Mouse (Mus musculus) ovary, postnatal 36 days (tissue): ENCODE measurements around the gene Hinfp.
"Not testable (repeated sequence)": the region's sequence is repeated elsewhere in the genome, so short reads cannot be mapped to it uniquely, and the experiment has no call there.

Experiments
- DNase-seq: peaks from one replicate; pipeline ENCODE4 v3.0.0; 2022; ENCODE audit warnings: low spot score, mixed read lengths

The Hinfp gene

DNA sequence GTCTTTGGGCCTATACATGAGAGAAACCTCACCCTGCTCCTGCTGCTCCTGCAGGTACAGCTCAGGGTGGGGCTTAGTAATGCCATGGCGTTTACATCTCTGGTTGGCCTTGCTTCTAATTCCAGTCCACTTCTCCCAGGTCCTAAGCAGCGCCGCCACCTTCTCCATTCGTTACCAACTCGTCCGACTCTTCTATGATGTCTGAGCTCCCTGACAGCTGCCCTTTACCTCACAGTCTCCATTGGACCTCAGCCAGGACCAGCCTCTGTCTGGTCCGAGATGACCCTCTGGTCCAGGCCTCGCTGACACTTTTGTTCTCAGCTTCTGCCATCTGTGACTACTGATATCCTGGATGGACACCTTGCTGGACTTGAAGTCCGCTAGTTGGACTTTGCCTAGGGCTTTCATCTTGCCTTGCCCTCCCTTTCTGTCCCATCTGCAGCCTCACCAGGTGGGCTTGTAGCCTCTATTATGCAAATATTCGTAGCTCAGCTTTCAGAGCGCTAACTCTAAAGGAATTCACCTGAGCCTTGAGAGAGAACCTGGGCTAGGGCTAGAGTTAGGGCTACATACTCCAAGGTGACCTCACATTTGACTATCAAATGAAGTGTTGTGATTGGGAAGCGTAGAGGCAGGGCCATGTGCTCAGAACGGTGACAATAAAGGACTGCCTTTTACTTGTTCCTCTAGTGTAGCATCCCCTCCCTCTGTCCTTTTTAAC lies 27.6 kb upstream of the Hinfp start:
- DNase-seq: no peak

DNA sequence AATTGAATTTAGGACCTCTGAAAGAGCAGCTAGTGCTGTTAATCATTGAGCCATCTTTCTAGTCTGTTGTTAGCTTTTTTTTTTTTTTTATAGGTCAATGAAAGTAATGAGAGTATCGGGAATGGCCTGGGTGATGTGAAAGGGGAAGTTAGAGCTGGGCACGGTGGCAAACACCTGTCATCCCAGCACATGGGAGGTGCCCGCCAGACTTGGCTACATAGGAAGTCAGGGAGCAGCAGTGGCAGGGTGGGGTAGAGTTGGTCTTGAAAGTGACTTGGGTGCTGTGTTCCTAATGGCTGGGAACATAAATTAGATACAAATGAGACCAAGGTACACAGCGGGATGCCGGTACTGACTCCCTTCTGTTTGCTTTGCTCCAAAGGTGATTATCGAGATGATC lies 25.3 kb upstream of the Hinfp start:
- DNase-seq: no peak

DNA sequence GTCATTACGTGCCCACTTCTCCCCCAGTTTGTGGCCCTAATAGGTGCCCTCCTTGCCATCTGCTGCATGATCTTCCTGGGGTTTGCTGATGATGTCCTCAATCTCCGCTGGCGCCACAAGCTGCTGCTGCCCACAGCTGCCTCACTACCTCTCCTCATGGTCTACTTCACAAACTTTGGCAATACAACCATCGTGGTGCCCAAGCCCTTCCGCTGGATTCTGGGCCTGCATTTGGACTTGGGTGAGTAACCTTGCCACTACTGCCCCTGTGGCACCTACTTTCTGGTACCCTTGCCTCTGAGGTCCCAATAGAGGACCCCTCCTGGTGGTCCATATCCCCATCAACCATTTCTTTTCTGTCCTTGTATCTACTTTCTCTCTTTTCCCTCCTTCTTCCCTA lies 22.5 kb upstream of the Hinfp start:
- no peak for DNase-seq

DNA sequence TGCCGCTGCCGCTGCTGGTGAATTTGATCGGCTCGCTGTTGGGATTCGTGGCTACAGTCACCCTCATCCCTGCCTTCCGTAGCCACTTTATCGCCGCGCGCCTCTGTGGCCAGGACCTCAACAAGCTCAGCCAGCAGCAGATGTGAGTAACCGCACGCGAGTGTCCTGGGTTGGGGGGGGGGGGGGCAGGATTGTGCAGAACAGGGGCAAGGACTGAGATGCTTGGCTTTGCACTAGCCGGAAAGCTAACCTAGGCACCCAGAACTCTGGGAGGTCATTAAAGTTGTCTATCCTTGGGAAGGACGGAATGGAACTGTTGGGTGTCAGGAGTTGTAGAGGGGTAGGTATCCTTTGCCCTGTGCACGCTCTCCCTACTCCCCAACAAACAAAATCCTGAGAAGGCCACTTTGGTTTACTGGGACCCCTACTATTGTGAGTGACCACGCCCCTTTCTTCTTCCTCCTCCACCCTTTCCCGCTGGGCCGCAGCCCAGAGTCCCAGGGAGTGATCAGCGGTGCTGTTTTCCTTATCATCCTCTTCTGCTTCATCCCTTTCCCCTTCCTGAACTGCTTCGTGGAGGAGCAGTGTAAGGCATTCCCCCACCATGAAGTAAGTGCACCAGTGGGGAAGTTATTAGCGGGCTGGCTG lies 21.7 kb upstream of the Hinfp start:
- DNase-seq: no peak

DNA sequence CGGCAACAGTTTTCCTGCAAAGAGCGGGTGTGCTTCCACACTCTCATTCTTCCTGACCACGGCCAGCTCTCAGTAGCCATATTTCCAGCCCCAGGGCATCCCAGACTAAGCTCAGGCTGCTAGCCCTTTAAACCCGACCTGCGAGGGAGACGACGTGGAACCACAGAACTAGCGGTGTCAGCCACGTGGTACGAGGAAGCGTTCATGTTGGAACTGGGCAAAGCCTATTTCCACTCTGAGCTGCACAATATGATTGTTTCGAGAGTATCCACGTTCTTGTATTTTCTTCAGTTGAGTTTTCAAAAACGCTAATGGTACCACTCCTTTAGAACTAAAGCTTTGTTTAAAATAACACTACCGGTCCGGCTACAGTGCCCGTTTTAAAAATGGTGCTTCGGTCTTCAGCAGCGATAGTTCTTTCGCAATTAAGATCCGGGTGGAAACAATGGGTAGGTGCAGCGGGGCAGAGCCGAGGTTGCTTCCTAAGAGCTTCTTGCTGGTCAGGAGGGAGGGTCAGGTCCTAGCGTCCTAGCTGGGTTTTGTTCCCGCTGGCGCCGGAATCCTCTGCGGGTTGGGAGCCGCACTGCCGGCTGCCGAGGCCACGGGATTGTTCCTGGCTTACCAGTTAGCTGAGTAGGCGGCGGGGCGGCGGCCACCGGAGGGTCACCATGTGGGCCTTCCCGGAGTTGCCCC lies 21.0 kb upstream of the Hinfp start:
- peak; percentile 79 for DNase-seq

DNA sequence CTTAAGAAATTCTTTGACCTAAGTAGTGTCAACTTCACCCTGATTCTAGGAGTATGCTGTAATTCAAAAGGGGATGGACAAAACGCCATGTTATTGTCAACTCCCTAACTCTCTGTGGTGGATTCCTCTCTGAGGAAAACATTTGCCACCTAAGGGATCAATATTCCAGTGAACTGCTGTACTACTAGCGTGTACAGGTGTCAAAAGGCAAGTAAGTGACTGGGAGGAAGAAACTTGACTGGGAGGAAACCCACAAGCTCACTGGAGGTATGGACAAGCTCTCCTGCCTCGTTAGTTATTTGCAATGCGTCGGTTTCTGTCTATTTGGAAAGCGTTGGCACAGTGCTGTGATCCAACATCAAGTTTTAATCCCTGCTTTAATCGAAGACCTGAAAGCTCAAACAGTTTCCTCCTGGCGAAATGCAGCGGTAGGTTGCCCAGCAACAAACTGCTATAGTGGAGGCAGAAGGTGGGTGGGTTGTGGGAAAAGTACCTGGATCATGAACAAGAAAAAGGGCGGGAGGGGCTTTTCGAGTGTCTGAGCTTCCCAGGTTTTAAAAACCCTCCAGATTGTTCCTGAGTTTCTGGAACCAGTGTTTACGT lies 20.4 kb upstream of the Hinfp start, which contains the start of gene Dpagt1:
Dpagt1 (plus strand) TSS at position 252 of the 603 bp plus-strand sequence.
- no peak for DNase-seq

- DNase-seq: not testable (repeated sequence)
Measured at GRCm38 (mm10) chr9:44325032-44325767, 19.7 kb upstream of the Hinfp start.

DNA sequence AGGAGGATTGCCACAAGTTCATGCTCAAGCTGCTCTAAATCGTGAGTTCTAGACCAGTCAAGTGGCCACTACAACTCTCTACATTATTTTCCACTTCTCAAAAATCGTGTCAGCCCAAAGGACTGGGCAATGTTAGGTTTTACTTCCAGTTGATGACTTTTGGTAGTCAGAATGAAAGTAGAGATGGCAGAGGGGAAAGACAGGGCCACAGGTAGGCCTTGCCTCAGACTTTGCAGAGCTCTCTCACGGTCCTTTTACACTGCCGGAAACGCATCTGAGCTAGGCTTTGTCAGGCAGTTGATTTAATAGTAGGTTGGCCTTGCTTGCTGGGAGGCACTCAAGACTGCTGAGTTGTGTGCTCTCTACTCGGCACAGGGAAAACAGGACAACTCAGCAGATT lies 18.7 kb upstream of the Hinfp start:
- DNase-seq: no peak

DNA sequence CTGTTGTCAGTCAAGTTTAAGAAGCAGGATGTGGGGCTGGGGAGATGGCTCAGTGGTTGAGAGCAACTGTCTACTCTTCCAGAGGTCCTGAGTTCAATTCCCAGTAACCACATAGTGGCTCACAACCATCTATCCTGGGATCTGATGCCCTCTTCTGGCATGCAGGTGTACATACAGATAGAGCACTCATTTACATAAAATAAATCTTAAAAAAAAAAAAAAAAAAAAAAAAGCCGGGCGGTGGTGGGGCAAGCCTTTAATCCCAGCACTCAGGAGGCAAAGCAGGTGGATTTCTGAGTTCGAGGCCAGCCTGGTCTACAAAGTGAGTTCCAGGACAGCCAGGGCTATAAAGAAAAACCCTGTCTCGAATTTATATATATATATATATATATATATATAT lies 18.2 kb upstream of the Hinfp start:
- not testable (repeated sequence) for DNase-seq

DNA sequence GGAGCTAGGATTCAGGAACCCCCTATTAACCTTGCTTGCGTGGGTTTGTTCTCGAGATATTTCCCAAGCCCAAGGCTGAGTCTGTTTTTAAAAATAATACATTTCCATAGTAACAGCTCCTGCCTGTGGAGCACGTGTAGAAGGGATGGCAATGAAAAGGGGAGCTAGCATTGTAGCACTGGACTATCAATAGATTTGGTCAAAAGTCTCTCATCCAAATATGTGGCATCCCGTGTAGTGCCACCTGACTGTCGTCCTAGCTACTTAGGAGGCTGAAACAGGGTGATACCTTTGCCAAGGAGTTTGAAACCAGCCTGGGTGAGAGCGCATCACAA lies 15.3 kb upstream of the Hinfp start:
- no peak for DNase-seq

DNA sequence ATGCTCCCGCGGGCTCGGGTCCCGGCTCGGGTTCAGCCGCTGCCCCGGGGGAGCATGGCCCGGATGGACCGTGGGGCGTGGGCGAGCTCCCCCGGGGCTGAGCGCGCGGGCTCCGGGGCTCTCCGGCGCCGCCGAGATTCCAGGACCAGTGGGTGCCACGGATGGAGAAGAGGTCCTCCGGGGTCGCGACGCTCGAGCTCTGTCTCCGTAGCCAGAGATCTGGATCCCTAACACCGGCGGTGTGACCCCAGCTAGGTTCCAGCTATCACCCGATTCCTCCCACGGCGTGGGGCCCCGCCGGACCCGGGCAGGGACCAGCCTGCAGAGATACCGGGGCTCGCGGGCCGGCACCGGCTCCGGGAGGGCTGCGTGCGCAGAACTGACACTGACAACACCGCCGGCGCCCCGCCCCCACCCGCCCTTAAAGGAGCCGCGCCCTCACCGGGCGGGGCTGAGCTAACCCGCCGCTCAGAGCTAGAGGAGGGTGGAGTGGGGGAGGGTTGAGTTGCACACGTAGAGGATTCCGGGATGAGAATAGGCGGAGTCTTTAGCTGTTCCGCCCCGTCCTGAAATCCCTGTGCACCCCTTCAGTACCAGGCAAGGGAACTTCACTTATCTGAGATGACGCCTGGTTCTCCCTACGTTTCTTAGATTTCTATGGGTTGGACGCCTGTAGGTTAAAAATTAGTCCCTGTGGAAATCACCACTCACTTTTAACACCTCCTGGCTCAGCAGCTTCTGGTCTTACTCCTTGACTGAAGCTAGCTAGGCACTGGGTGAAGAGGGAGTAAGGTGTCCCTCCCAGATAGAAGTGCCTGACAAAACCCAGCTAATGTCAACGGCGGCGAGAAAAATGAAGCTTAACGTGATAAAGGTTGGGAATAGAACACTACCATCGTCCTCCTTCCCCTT lies 14.7 kb upstream of the Hinfp start, which contains the start of gene C2cd2l:
C2cd2l (minus strand) TSS at position 399 of the 912 bp plus-strand sequence.
- peak; percentile 85 for DNase-seq

GRCm38 (mm10) chr9:44319105-44319886 lies 13.8 kb upstream of the Hinfp start:
- no peak for DNase-seq

- no peak for DNase-seq
Measured at GRCm38 (mm10) chr9:44318826-44319095, 13.3 kb upstream of the Hinfp start.

- DNase-seq: no peak
Measured at GRCm38 (mm10) chr9:44318076-44318825, 12.8 kb upstream of the Hinfp start.

DNA sequence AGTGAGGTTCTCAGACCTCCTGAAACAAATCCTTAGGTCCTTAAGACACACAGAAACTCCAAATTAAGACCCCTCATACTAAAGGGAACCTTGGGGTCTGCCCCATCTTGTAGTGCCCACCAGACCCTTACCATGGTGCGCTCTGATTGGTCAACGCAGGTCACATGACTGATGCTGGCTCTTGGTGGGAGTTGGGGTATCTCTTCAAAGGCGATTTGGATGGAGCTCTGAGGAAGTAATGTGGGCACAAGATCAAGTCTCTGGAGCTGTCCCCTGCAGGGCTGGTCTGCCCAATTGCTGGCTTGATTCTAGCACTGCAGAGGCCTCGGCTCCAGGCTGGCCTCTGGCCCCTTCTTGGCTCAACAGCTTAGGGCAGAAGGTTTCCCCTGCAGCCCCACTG lies 12.0 kb upstream of the Hinfp start:
- no peak for DNase-seq

- DNase-seq: no peak
Measured at GRCm38 (mm10) chr9:44314910-44315309, 9.4 kb upstream of the Hinfp start.

DNA sequence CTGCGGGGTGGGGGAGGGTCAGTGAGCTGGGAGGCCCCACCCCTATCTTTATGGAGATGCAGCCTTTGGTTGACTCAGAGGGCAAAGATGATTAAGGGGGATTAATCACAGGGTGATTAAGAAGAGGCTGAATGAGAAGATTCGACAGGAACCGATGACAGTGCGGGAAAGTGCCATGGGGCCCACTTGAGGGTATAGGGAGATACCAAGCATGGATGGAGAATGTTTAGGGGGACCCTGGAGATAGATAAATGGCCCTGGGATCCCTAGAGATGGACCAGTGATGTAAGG lies 8.7 kb upstream of the Hinfp start:
- no peak for DNase-seq

GRCm38 (mm10) chr9:44313476-44314256 lies 8.2 kb upstream of the Hinfp start:
- DNase-seq: no peak
